Mouse (Mus musculus) embryonic fibroblast, embryonic 13.5 days (primary cell): ENCODE measurements around the gene 1600014C10Rik.

Experiments
- CTCF ChIP-seq: IDR thresholded peaks from 2 replicates; pipeline ENCODE4 v1.5.1; 2011; ENCODE audit warnings: mild to moderate bottlenecking, control low read depth, low read length, moderate library complexity, borderline replicate concordance; ENCODE audit not compliant: insufficient read depth
- POLR2A ChIP-seq: IDR thresholded peaks from 2 replicates; pipeline ENCODE4 v1.6.1; 2011; ENCODE audit warnings: low read depth, mild to moderate bottlenecking, control low read depth, low read length, moderate library complexity

DNA sequence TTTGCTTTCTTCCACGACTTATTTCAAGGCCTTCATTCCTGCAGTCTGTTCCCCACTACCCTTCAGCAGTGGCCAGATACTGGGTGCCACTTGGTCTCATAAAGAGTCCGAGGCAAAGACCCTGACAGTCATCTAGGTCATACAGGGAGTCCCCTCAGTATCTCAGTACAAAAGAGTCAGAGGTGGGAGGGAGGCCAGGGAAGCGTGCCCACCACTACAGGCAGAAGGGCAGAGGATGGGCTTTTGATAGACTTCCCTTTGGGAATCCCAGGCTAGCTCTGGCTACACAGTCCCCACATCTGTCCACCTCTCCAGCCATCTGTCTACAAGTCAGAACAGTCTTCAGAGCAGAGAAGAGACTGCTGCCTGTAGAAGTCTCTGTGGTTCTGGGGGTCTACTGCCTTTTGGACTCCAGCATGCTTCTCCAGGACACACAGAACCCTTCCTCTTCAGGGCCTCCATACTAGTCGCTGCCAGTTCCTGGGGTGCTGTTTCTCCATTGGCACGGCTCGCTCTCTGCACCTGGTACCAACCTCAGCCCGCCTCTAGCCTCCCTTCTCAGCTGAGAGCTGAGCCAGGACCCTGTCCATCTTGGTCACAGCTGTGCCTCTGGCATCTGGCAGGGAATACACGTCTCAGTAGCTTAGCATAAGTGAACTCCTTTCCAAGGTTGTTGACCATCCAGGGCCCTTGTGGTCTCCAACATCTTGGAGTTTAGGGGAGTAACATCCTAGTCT, 35.8 kb downstream of the 1600014C10Rik start:
- TF ChIP-seq POLR2A (no peak), CTCF (no peak)
